Mouse (Mus musculus): ENCODE results near the gene Zfp715. TPM values are rescaled to one million over a fixed set of nuclear protein-coding genes. Genes with fewer than 3 reads are reported as not detected.

Zfp715 gene
- polyA plus RNA-seq (2012; rRNA removed) = 15.0 TPM in 2 replicates

GRCm38 (mm10) chr7:43313013-43313428 is at the start of gene Zfp715:
Zfp715 (minus strand) TSS chr7:43313294.

GRCm38 (mm10) chr7:43351154-43351553 is 38.1 kb upstream of the Zfp715 start, which contains the start of gene Siglecf:
Siglecf (plus strand) TSS chr7:43351341.

Other genes with a start within 250 kb of the Zfp715 start
- gene Zfp936, start 199.1 kb downstream of the Zfp715 start, polyA plus RNA-seq (2012; rRNA removed) = not detected in 2 replicates
- gene Siglecf, start 38.0 kb upstream of the Zfp715 start, polyA plus RNA-seq (2012; rRNA removed) = 0.11 and 0.14 TPM in 2 replicates
- 0.04 and 0.43 TPM in 2 replicates for gene Siglecg, start 94.9 kb upstream of the Zfp715 start, polyA plus RNA-seq (2012; rRNA removed)
- not detected in 2 replicates for gene Lim2, start 114.4 kb upstream of the Zfp715 start, polyA plus RNA-seq (2012; rRNA removed)
- gene Nkg7, start 123.8 kb upstream of the Zfp715 start, polyA plus RNA-seq (2012; rRNA removed) = 0.09 TPM in 1 of 2 replicates, not detected in the other
- not detected in 2 replicates for gene Cldnd2, start 127.5 kb upstream of the Zfp715 start, polyA plus RNA-seq (2012; rRNA removed)
- 81.8 and 99.5 TPM in 2 replicates for gene Etfb, start 130.8 kb upstream of the Zfp715 start, polyA plus RNA-seq (2012; rRNA removed)
- 0.95 and 1.3 TPM in 2 replicates for gene Gm45233, start 130.8 kb upstream of the Zfp715 start, polyA plus RNA-seq (2012; rRNA removed)
- gene Vsig10l, start 149.9 kb upstream of the Zfp715 start, polyA plus RNA-seq (2012; rRNA removed) = 7.2 and 7.9 TPM in 2 replicates
- gene Iglon5, start 176.8 kb upstream of the Zfp715 start, polyA plus RNA-seq (2012; rRNA removed) = 88.3 and 95.3 TPM in 2 replicates
- 0.02 TPM in 1 of 2 replicates, not detected in the other for gene 4931406B18Rik, start 192.6 kb upstream of the Zfp715 start, polyA plus RNA-seq (2012; rRNA removed)
- gene Cd33, start 231.1 kb upstream of the Zfp715 start, polyA plus RNA-seq (2012; rRNA removed) = 1.4 and 1.5 TPM in 2 replicates
- gene Zfp658, start 249.0 kb upstream of the Zfp715 start, polyA plus RNA-seq (2012; rRNA removed) = 9.2 and 13.1 TPM in 2 replicates